Mouse (Mus musculus) limb, embryonic 14.5 days (tissue): ENCODE measurements around the gene Llgl1. TPM values are rescaled to one million over a fixed set of nuclear protein-coding genes. Genes with fewer than 3 reads are reported as not detected.

Experiments
- ATAC-seq: fragments of 200-750 bp; cut with Nextera tagmentation; 2 replicates; pipeline ENCODE4 v1.8.0; 2017; ENCODE audit warnings: low read depth, moderate number of reproducible peaks, moderate TSS enrichment; ENCODE audit not compliant: low FRiP score
- DNase-seq: peaks from one replicate; pipeline ENCODE4 v3.0.0-alpha.2; 2015; ENCODE audit warnings: low spot score
- H3K27ac ChIP-seq: fragments of 300-500 bp; sonication (generic); replicated peaks from 2 replicates; pipeline ENCODE4 v1.5.1; 2014; ENCODE audit warnings: low read depth, mild to moderate bottlenecking, low read length, moderate library complexity, mixed read lengths
- H3K27me3 ChIP-seq: fragments of 300-500 bp; sonication (generic); 2 replicates; pipeline ENCODE4 v1.6.1; 2014; ENCODE audit warnings: low read length, mixed read lengths; ENCODE audit not compliant: control insufficient read depth, insufficient read depth
- H3K36me3 ChIP-seq: fragments of 300-500 bp; sonication (generic); 2 replicates; pipeline ENCODE4 v1.6.1; 2014; ENCODE audit warnings: mild to moderate bottlenecking, low read length, moderate library complexity, mixed read lengths; ENCODE audit not compliant: control insufficient read depth, insufficient read depth
- H3K4me1 ChIP-seq: fragments of 300-500 bp; sonication (generic); 2 replicates; pipeline ENCODE4 v1.6.1; 2014; ENCODE audit warnings: antibody characterized with exemption, low read length, mixed read lengths; ENCODE audit not compliant: control insufficient read depth, insufficient read depth
- H3K4me2 ChIP-seq: fragments of 300-500 bp; sonication (generic); replicated peaks from 2 replicates; pipeline ENCODE4 v1.6.1; 2014; ENCODE audit warnings: low read depth, mild to moderate bottlenecking, low read length, moderate library complexity; ENCODE audit not compliant: severe bottlenecking
- H3K4me3 ChIP-seq: fragments of 300-500 bp; sonication (generic); replicated peaks from 2 replicates; pipeline ENCODE4 v1.5.1; 2014; ENCODE audit warnings: low read length
- H3K9ac ChIP-seq: fragments of 300-500 bp; sonication (generic); 2 replicates; pipeline ENCODE4 v1.6.1; 2014; ENCODE audit warnings: mild to moderate bottlenecking, low read depth, low read length, moderate library complexity; ENCODE audit not compliant: severe bottlenecking
- H3K9me3 ChIP-seq: fragments of 300-500 bp; sonication (generic); 2 replicates; pipeline ENCODE4 v1.6.1; 2016; ENCODE audit warnings: low read length; ENCODE audit not compliant: control insufficient read depth
- POLR2A ChIP-seq: fragments of 200-500 bp; IDR thresholded peaks from 2 replicates; pipeline ENCODE4 v1.8.0; 2012; ENCODE audit warnings: inconsistent platforms, mild to moderate bottlenecking, moderate library complexity, borderline replicate concordance; ENCODE audit not compliant: insufficient read depth, insufficient read length; ENCODE audit errors: extremely low read depth
- whole genome bisulfite sequencing: fragments of 180-500 bp; shearing (Covaris S2); extraction: QIAGEN DNeasy Blood & Tissue Kit; methylation state at CpG from one replicate; pipeline ENCODE4 v1.1.7; 2014; 5-methylcytosine and 5-hydroxymethylcytosine counted together
- polyA plus RNA-seq, 2 experiments: library from polyadenylated mRNA; depleted of rRNA in 1 of 2; stranded (reverse) in 1 of 2; unstranded in 1 of 2; fragments of >200 nt; fragmentation: Nextera tagmentation in 1 of 2; extraction: Ambion mirVana in 1 of 2; gene quantifications; 2 replicates each; pipeline versions ENCODE4 v1.2.1 to v1.2.3; 2012 to 2014

Gene Llgl1
- polyA plus RNA-seq, 2 experiments: 61.6 to 97.9 TPM

GRCm38 (mm10) chr11:60727392-60728140 lies 28.0 kb downstream of the Llgl1 start:
- H3K27me3 ChIP-seq: no peaks in the 10 kb centered on the region
- H3K9ac ChIP-seq: peak overlapping the region; percentile 81
- 4% methylated on average over 12 of the region's 12 CpGs for WGBS
- peak overlapping the region; percentile 86 for H3K4me3 ChIP-seq
- no peak for TF ChIP-seq POLR2A
- H3K36me3 ChIP-seq: peaks cover 46% of the 10 kb centered on the region
- peaks cover 21% of the 10 kb centered on the region for H3K4me1 ChIP-seq
- DNase-seq: no peak
- ATAC-seq: peak; percentile 16; the same call in 1 of the 2 replicates
- no peaks in the 10 kb centered on the region for H3K9me3 ChIP-seq
- H3K4me2 ChIP-seq: peak overlapping the region; percentile 77
- peak overlapping the region; percentile 72 for H3K27ac ChIP-seq

- ATAC-seq (peak; percentile 94), DNase-seq (peak; percentile 93)
- peak within 1 kb of the TSS; percentile 77 for H3K4me2 ChIP-seq
- peaks cover 40% of the 10 kb centered on the region for H3K36me3 ChIP-seq
- H3K9ac ChIP-seq: peak within 1 kb of the TSS; percentile 81
- peaks cover 21% of the 10 kb centered on the region for H3K4me1 ChIP-seq
- H3K27me3 ChIP-seq: no peaks in the 10 kb centered on the region
- no peaks in the 10 kb centered on the region for H3K9me3 ChIP-seq
- H3K27ac ChIP-seq: peak within 1 kb of the TSS; percentile 77
- no peak for TF ChIP-seq POLR2A
- H3K4me3 ChIP-seq: peak within 1 kb of the TSS; percentile 86
- under 1% methylated on average over 44 of the region's 44 CpGs for WGBS
Measured at GRCm38 (mm10) chr11:60728260-60728761, 28.8 kb downstream of the Llgl1 start, which contains the start of gene Mief2. Mief2 (plus strand) TSS chr11:60728398.

GRCm38 (mm10) chr11:60729217-60729641 lies 29.7 kb downstream of the Llgl1 start:
- Histone ChIP-seq H3K4me3 (peak overlapping the region; percentile 86), H3K27ac (no peak overlapping the region), H3K9me3 (no peaks in the 10 kb centered on the region), H3K27me3 (no peaks in the 10 kb centered on the region), H3K9ac (peak overlapping the region; percentile 61; the same call in 1 of the 2 replicates), H3K36me3 (peaks cover 30% of the 10 kb centered on the region), H3K4me2 (peak overlapping the region; percentile 77; the same call in 1 of the 2 replicates), H3K4me1 (peaks cover 21% of the 10 kb centered on the region)
- DNase-seq: no peak
- no peak for TF ChIP-seq POLR2A
- WGBS: 77% methylated on average over 6 of the region's 6 CpGs
- ATAC-seq: no peak

GRCm38 (mm10) chr11:60730169-60730568 lies 30.6 kb downstream of the Llgl1 start:
- no peak overlapping the region for H3K4me2 ChIP-seq
- H3K36me3 ChIP-seq: peaks cover 21% of the 10 kb centered on the region
- H3K9me3 ChIP-seq: no peaks in the 10 kb centered on the region
- H3K4me3 ChIP-seq: no peak overlapping the region
- no peak for DNase-seq
- 82% methylated on average over 8 of the region's 9 CpGs for WGBS
- peaks cover 21% of the 10 kb centered on the region for H3K4me1 ChIP-seq
- H3K9ac ChIP-seq: no peak overlapping the region
- no peak for ATAC-seq
- TF ChIP-seq POLR2A: no peak
- H3K27ac ChIP-seq: no peak overlapping the region
- no peaks in the 10 kb centered on the region for H3K27me3 ChIP-seq

- Histone ChIP-seq H3K27ac (no peak overlapping the region), H3K36me3 (peaks cover 21% of the 10 kb centered on the region), H3K9me3 (no peaks in the 10 kb centered on the region), H3K4me3 (no peak overlapping the region), H3K4me2 (no peak overlapping the region), H3K4me1 (peaks cover 19% of the 10 kb centered on the region), H3K9ac (no peak overlapping the region), H3K27me3 (no peaks in the 10 kb centered on the region)
- no peak for DNase-seq
- TF ChIP-seq POLR2A: no peak
- WGBS: 94% methylated on average over 14 of the region's 14 CpGs
- ATAC-seq: no peak
Measured at GRCm38 (mm10) chr11:60731251-60731650, 31.7 kb downstream of the Llgl1 start.
